Mouse (Mus musculus) kidney, adult 2 months (tissue): Measurements from ENCODE around the gene Xirp2.

Experiments used
- CTCF ChIP-seq: fragments of 200-500 bp; conservative IDR thresholded peaks from 2 replicates; pipeline ENCODE4 v1.5.1; 2011; ENCODE audit warnings: low read depth, mild to moderate bottlenecking, control low read depth, low read length, moderate library complexity, mixed read lengths; ENCODE audit not compliant: insufficient read depth, insufficient read length
- POLR2A ChIP-seq: fragments of 200-500 bp; IDR thresholded peaks from one replicate; pipeline ENCODE4 v1.6.1; 2011; ENCODE audit warnings: low read depth, low read length, control low read depth

GRCm38 (mm10) chr2:67422799-67423198 lies 23.0 kb upstream of the Xirp2 start:
- TF ChIP-seq CTCF (no peak), POLR2A (no peak)
